Mouse (Mus musculus) embryonic fibroblast, embryonic 13.5 days (primary cell): ENCODE measurements around the gene Mrpl4.
"Not testable (repeated sequence)": the region's sequence is repeated elsewhere in the genome, so short reads cannot be mapped to it uniquely, and the experiment has no call there.

Source experiments
- CTCF ChIP-seq: IDR thresholded peaks from 2 replicates; pipeline ENCODE4 v1.5.1; 2011; ENCODE audit warnings: mild to moderate bottlenecking, control low read depth, low read length, moderate library complexity, borderline replicate concordance; ENCODE audit not compliant: insufficient read depth
- POLR2A ChIP-seq: IDR thresholded peaks from 2 replicates; pipeline ENCODE4 v1.6.1; 2011; ENCODE audit warnings: low read depth, mild to moderate bottlenecking, control low read depth, low read length, moderate library complexity

DNA sequence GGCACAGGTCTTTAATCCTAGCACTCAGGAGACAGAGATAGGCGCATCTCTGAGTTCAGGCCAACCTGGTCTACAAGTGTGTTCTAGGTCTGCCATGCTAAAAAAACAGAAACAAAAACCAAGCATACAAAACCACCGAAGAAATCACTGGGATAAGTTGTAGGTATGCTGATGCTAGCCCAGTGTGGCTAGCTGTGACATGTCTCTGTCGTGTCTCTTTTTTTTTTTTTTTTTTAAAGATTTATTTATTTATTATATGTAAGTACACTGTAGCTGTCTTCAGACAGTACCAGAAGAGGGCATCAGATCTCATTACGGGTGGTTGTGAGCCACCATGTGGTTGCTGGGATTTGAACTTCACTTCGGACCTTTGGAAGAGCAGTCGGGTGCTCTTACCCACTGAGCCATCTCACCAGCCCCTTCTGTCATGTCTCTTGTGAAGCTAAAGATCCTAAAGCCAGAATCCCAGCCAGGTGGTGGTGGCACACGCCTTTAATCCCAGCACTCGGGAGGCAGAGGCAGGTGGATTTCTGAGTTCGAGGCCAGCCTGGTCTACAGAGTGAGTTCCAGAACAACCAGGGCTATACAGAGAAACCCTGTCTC, 8.5 kb downstream of the Mrpl4 start:
- not testable (repeated sequence) for TF ChIP-seq CTCF, POLR2A
